Mouse (Mus musculus): ENCODE data around the gene Apopt1. TPM values are rescaled to one million over a fixed set of nuclear protein-coding genes. Genes with fewer than 3 reads are reported as not detected.
"Not testable (repeated sequence)": the region's sequence is repeated elsewhere in the genome, so short reads cannot be mapped to it uniquely, and the experiment has no call there.

Gene Apopt1
- polyA plus RNA-seq, 1 experiment from 2014 or later: 52.5 TPM

DNA sequence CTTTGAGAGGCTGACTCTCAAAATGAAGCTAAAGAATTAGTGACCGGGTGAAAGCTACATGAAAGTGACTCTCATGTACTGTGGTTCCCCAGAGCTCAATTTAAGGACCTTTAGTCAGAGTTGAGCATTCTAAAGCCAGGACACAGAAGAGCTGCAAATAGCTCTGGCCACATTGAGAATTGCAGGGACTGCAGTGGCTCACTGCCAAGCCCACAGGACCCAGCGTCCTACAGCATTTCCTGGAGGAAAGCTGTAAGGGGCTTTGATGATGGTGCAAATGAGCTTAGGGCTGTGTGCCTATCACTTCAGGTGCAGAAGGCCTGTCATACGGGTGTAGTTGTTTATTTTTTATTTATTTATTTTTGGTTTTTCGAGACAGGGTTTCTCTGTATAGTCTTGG, 4.9 kb upstream of the Apopt1 start:
- peaks cover 6% of the 10 kb centered on the region; the same call in 1 of the 2 replicates for H3K36me3 ChIP-seq (ENCODE audit: control insufficient read depth, insufficient read depth, low read length)

DNA sequence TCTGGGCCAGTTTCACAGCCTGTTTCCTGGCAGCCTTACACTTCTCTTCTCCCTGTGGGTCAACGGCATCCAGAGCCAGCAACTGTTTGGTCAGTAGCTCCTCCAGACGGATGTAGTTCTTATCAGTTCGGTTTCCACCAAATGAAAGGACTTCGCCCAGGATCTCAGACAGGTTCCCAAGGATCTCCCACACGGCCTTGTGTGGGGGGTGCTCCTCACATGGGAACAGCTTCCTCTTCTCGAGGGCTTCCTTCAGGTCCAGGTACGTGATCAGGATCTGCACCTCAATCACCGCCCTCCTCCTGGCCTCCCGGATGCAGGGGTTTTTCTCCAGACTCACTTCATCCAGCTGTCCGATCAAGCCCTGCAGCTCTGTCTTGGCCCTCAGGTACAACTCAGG, 3.0 kb upstream of the Apopt1 start:
- ATAC-seq (ENCODE audit: low FRiP score) (no peak), DNase-seq (ENCODE audit: low spot score) (no peak)
- WGBS: 94% methylated on average over 10 of the region's 10 CpGs
- H3K27me3 ChIP-seq (ENCODE audit: control insufficient read depth, insufficient read depth, low read length): no peaks in the 10 kb centered on the region
- no peak overlapping the region for H3K9ac ChIP-seq (ENCODE audit: low read depth, low read length)
- peaks cover 6% of the 10 kb centered on the region; the same call in 1 of the 2 replicates for H3K36me3 ChIP-seq (ENCODE audit: control insufficient read depth, insufficient read depth, low read length)
- no peaks in the 10 kb centered on the region for H3K9me3 ChIP-seq (ENCODE audit: control insufficient read depth, low read length)
- H3K4me1 ChIP-seq (replicated peaks; ENCODE audit: control insufficient read depth, insufficient read depth, low read length): peaks cover 3% of the 10 kb centered on the region; the same call in 1 of the 2 replicates
- H3K4me2 ChIP-seq (replicated peaks; ENCODE audit: low read depth, low read length): no peak overlapping the region
- no peak overlapping the region for H3K27ac ChIP-seq (ENCODE audit: low read depth, low read length)
- no peak overlapping the region for H3K4me3 ChIP-seq (ENCODE audit: low read depth, low read length)

More for the DNA sequence above, 4.9 kb upstream of the Apopt1 start:
- WGBS: 81% methylated on average over 4 of the region's 4 CpGs
- Histone ChIP-seq H3K9me3 (ENCODE audit: control insufficient read depth, low read length) (no peaks in the 10 kb centered on the region), H3K4me1 (replicated peaks; ENCODE audit: control insufficient read depth, insufficient read depth, low read length) (peaks cover 3% of the 10 kb centered on the region; the same call in 1 of the 2 replicates), H3K4me2 (replicated peaks; ENCODE audit: low read depth, low read length) (no peak overlapping the region), H3K4me3 (ENCODE audit: low read depth, low read length) (no peak overlapping the region), H3K27me3 (ENCODE audit: control insufficient read depth, insufficient read depth, low read length) (no peaks in the 10 kb centered on the region), H3K9ac (ENCODE audit: low read depth, low read length) (no peak overlapping the region), H3K27ac (ENCODE audit: low read depth, low read length) (no peak overlapping the region)
- no peak for ATAC-seq (ENCODE audit: low FRiP score)
- DNase-seq (ENCODE audit: low spot score): no peak

DNA sequence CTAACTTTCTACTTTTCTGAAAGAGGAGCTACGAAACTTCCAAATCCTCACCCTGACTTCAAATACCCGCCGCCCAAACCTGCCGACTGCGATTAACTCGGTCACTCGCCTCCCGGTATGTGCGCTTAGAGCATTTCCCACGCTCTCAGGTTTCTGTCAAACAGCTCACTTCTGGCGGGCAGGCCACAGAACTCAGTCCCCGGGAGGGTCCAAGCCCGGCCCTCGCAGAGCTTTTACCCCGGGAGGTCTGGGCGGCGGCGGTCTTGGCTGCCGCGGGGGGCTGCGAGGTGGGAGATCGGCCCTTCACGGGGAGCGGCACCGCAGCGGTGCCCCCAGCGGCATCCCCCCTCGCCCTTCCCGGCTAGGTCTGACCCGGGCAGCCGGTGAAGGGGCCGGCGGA, 585 bp upstream of the Apopt1 start:
- DNase-seq (ENCODE audit: low spot score): peak; percentile 47
- 2% methylated on average over 23 of the region's 33 CpGs for WGBS
- no peaks in the 10 kb centered on the region for H3K27me3 ChIP-seq (ENCODE audit: control insufficient read depth, insufficient read depth, low read length)
- H3K27ac ChIP-seq (ENCODE audit: low read depth, low read length): peak overlapping the region; percentile 75
- ATAC-seq (ENCODE audit: low FRiP score): peak; percentile 46
- no peaks in the 10 kb centered on the region for H3K9me3 ChIP-seq (ENCODE audit: control insufficient read depth, low read length)
- H3K4me2 ChIP-seq (replicated peaks; ENCODE audit: low read depth, low read length): peak overlapping the region; percentile 89
- H3K4me1 ChIP-seq (replicated peaks; ENCODE audit: control insufficient read depth, insufficient read depth, low read length): peaks cover 3% of the 10 kb centered on the region; the same call in 1 of the 2 replicates
- H3K4me3 ChIP-seq (ENCODE audit: low read depth, low read length): peak overlapping the region; percentile 100
- peaks cover 6% of the 10 kb centered on the region; the same call in 1 of the 2 replicates for H3K36me3 ChIP-seq (ENCODE audit: control insufficient read depth, insufficient read depth, low read length)
- peak overlapping the region; percentile 97 for H3K9ac ChIP-seq (ENCODE audit: low read depth, low read length)

DNA sequence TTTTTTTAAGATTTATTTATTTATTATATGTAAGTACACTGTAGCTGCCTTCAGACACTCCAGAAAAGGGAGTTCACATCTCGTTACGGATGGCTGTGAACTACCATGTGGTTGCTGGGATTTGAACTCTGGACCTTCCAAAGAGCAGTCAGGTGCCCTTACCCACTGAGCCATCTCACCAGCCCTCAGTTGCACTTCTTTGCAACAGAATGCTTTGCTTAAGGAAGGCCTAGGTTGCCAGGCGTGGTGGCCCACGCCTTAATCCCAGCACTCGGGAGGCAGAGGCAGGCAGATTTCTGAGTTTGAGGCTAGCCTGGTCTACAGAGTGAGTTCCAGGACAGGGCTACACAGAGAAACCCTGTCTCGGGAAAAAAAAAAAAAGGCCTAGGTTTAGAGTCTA, 819 bp downstream of the Apopt1 start:
- H3K9me3 ChIP-seq (ENCODE audit: control insufficient read depth, low read length); H3K27me3 ChIP-seq (ENCODE audit: control insufficient read depth, insufficient read depth, low read length); H3K27ac ChIP-seq (ENCODE audit: low read depth, low read length); H3K36me3 ChIP-seq (ENCODE audit: control insufficient read depth, insufficient read depth, low read length); H3K4me1 ChIP-seq (replicated peaks; ENCODE audit: control insufficient read depth, insufficient read depth, low read length); ATAC-seq (ENCODE audit: low FRiP score); DNase-seq (ENCODE audit: low spot score); H3K9ac ChIP-seq (ENCODE audit: low read depth, low read length): not testable (repeated sequence)
- 88% methylated on average over 6 of the region's 6 CpGs for WGBS
- Histone ChIP-seq H3K4me3 (ENCODE audit: low read depth, low read length) (peak overlapping the region; percentile 100), H3K4me2 (replicated peaks; ENCODE audit: low read depth, low read length) (peak overlapping the region; percentile 43)

DNA sequence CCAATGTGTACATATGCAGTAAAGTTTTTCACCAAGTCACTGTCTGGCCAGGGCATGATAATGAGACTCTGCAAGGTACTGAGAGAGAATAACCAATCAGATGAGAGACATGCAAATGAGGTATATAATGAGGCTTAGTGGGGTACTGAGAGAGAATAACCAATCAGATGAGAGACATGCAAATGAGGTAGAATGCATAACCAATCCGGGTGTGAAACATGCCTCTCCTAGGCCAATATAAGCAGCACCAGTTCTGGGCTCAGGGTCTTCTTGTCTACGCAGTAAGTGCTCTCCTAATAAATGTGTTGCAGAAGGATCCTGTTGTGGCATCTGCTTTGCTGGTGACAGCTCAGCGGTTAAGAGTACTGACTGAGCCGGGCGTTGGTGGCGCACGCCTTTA, 3.4 kb downstream of the Apopt1 start:
- ATAC-seq (ENCODE audit: low FRiP score) (no peak), DNase-seq (ENCODE audit: low spot score) (no peak)

DNA sequence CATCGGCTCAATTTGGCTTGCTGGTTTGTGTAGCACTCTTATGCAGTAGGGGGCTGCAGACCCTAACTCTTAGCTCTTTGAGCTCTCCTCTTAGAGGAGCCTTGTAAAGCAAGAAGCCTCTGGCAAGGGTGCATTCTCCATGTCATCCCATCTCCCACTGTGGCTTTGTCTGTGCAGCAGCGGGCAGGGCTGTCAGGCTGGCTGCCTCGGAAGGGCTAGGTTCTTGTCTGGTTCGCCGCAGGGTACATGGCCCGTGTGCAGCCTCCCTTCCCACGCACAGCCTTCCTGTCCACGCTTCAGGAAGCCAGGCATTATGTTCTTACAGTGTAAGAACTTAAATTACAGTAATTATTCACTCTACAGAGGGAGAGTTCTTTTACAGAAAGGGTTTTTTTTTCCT, 5.6 kb downstream of the Apopt1 start:
- WGBS: 45% methylated on average over 8 of the region's 8 CpGs
- ATAC-seq (ENCODE audit: low FRiP score) (no peak), DNase-seq (ENCODE audit: low spot score) (no peak)
- Histone ChIP-seq H3K27ac (ENCODE audit: low read depth, low read length) (0 out of 2 replicates have a peak overlapping the region, but pooled peaks have one; percentile 24), H3K4me2 (replicated peaks; ENCODE audit: low read depth, low read length) (no peak overlapping the region), H3K9ac (ENCODE audit: low read depth, low read length) (peak overlapping the region; percentile 31; the same call in 1 of the 2 replicates), H3K27me3 (ENCODE audit: control insufficient read depth, insufficient read depth, low read length) (no peaks in the 10 kb centered on the region), H3K36me3 (ENCODE audit: control insufficient read depth, insufficient read depth, low read length) (no peaks in the 10 kb centered on the region; the same call in 1 of the 2 replicates), H3K4me3 (ENCODE audit: low read depth, low read length) (no peak overlapping the region), H3K9me3 (ENCODE audit: control insufficient read depth, low read length) (no peaks in the 10 kb centered on the region), H3K4me1 (replicated peaks; ENCODE audit: control insufficient read depth, insufficient read depth, low read length) (no peaks in the 10 kb centered on the region)

More for the DNA sequence above, 3.4 kb downstream of the Apopt1 start:
- Histone ChIP-seq H3K36me3 (ENCODE audit: control insufficient read depth, insufficient read depth, low read length) (no peaks in the 10 kb centered on the region; the same call in 1 of the 2 replicates), H3K9me3 (ENCODE audit: control insufficient read depth, low read length) (no peaks in the 10 kb centered on the region), H3K4me2 (replicated peaks; ENCODE audit: low read depth, low read length) (no peak overlapping the region), H3K4me3 (ENCODE audit: low read depth, low read length) (no peak overlapping the region), H3K27me3 (ENCODE audit: control insufficient read depth, insufficient read depth, low read length) (no peaks in the 10 kb centered on the region), H3K9ac (ENCODE audit: low read depth, low read length) (no peak overlapping the region), H3K27ac (ENCODE audit: low read depth, low read length) (no peak overlapping the region), H3K4me1 (replicated peaks; ENCODE audit: control insufficient read depth, insufficient read depth, low read length) (peaks cover 3% of the 10 kb centered on the region; the same call in 1 of the 2 replicates)
- 95% methylated on average over 7 of the region's 7 CpGs for WGBS

DNA sequence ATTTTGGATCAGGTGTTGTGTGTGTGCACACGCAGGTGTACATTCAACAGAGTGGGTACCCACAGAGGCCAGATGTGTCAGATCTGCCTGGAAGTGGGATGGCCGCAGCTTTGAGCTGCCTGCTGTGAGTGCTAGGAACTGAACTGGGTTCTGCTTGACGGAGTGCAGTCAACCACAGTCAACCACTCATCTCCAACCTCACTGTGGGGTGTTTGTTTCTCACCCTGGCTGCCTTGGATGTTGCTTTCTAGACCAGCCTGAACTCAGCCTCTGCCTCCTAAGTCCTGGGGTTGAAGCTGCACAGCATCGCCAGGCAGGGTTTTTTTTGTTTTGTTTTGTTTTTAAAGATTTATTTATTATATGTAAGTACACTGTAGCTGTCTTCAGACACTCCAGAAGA, 7.2 kb downstream of the Apopt1 start:
- WGBS: 85% methylated on average over 4 of the region's 4 CpGs
- no peak overlapping the region for H3K4me2 ChIP-seq (replicated peaks; ENCODE audit: low read depth, low read length)
- ATAC-seq (ENCODE audit: low FRiP score): no peak
- no peak for DNase-seq (ENCODE audit: low spot score)
- H3K4me1 ChIP-seq (replicated peaks; ENCODE audit: control insufficient read depth, insufficient read depth, low read length): no peaks in the 10 kb centered on the region; the same call in 1 of the 2 replicates
- no peak overlapping the region for H3K27ac ChIP-seq (ENCODE audit: low read depth, low read length)
- H3K27me3 ChIP-seq (ENCODE audit: control insufficient read depth, insufficient read depth, low read length): no peaks in the 10 kb centered on the region
- H3K4me3 ChIP-seq (ENCODE audit: low read depth, low read length): no peak overlapping the region
- no peak overlapping the region for H3K9ac ChIP-seq (ENCODE audit: low read depth, low read length)
- no peaks in the 10 kb centered on the region for H3K9me3 ChIP-seq (ENCODE audit: control insufficient read depth, low read length)
- no peaks in the 10 kb centered on the region; the same call in 1 of the 2 replicates for H3K36me3 ChIP-seq (ENCODE audit: control insufficient read depth, insufficient read depth, low read length)

DNA sequence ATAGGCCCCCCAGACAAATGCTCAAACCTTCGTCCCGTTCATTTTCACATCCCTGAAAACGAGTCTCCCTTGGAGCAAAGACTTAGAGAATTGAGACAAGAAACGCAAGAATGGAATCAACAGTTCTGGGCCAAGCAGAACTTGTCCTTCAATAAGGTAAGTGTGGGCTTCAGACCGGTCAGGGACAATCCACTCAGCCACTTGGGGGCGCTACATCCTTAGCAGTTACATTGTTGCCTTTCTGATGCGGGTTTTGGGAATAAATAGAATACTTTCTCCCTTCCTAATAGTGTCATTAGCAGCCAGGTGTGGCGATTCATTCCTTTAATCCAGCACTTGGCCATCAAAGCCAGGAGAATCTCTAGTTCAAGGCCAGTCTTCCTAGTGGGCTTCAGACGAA, 9.6 kb downstream of the Apopt1 start:
- H3K9me3 ChIP-seq (ENCODE audit: control insufficient read depth, low read length): no peaks in the 10 kb centered on the region
- no peaks in the 10 kb centered on the region; the same call in 1 of the 2 replicates for H3K4me1 ChIP-seq (replicated peaks; ENCODE audit: control insufficient read depth, insufficient read depth, low read length)
- no peak overlapping the region for H3K27ac ChIP-seq (ENCODE audit: low read depth, low read length)
- H3K4me2 ChIP-seq (replicated peaks; ENCODE audit: low read depth, low read length): no peak overlapping the region
- H3K9ac ChIP-seq (ENCODE audit: low read depth, low read length): no peak overlapping the region
- no peaks in the 10 kb centered on the region; the same call in 1 of the 2 replicates for H3K36me3 ChIP-seq (ENCODE audit: control insufficient read depth, insufficient read depth, low read length)
- no peaks in the 10 kb centered on the region for H3K27me3 ChIP-seq (ENCODE audit: control insufficient read depth, insufficient read depth, low read length)
- no peak overlapping the region for H3K4me3 ChIP-seq (ENCODE audit: low read depth, low read length)
- WGBS: 74% methylated on average over 9 of the region's 9 CpGs
- ATAC-seq (ENCODE audit: low FRiP score) (no peak), DNase-seq (ENCODE audit: low spot score) (peak; percentile 43)

DNA sequence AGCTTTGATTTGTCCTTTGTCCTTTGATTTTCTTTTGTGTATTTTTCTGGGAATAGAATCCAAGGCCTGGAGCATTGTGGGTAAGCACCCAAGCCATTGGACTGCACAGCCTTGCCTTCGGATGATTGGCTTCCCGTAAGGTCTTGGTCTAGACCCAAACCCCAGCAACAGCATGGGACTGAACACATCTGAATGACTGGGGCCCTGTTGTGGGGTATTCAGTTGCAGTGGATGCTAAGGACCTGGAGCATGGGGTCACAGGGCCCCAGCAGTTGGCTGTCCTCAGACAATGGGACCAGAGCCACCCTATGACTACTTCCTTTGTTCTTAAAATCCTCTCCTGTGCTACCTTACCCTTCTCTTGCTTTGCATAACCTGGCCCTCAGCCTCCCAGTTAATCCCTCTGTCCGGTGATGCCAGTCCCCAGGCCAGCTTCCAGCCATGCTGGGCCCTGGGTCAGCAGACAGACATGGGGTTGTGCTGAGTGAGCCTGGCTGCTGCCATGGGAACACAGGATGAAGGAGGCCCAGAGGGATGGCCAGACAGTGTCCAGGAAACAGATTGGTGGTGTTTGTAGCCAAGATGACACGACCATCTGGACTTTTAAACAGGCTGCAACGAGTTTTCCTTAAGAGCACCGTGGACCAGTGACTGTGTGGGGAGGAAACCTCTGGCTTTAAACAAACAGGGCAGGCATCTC, 11.7 kb downstream of the Apopt1 start:
- H3K27me3 ChIP-seq (ENCODE audit: control insufficient read depth, insufficient read depth, low read length): no peaks in the 10 kb centered on the region
- H3K4me2 ChIP-seq (replicated peaks; ENCODE audit: low read depth, low read length): no peak overlapping the region
- 0 out of 2 replicates have a peak overlapping the region, but pooled peaks have one; percentile 27 for H3K9ac ChIP-seq (ENCODE audit: low read depth, low read length)
- H3K4me1 ChIP-seq (replicated peaks; ENCODE audit: control insufficient read depth, insufficient read depth, low read length): no peaks in the 10 kb centered on the region; the same call in 1 of the 2 replicates
- ATAC-seq (ENCODE audit: low FRiP score): no peak
- DNase-seq (ENCODE audit: low spot score): no peak
- no peak overlapping the region for H3K4me3 ChIP-seq (ENCODE audit: low read depth, low read length)
- 44% methylated on average over 6 of the region's 6 CpGs for WGBS
- H3K27ac ChIP-seq (ENCODE audit: low read depth, low read length): peak overlapping the region; percentile 74
- no peaks in the 10 kb centered on the region for H3K36me3 ChIP-seq (ENCODE audit: control insufficient read depth, insufficient read depth, low read length)
- H3K9me3 ChIP-seq (ENCODE audit: control insufficient read depth, low read length): no peaks in the 10 kb centered on the region
